Mouse (Mus musculus) lung, adult 10 weeks (tissue): ENCODE results near the gene Sestd1. TPM values are rescaled to one million over a fixed set of nuclear protein-coding genes. Genes with fewer than 3 reads are reported as not detected.

Source experiments
- polyA plus RNA-seq: library from polyadenylated mRNA; stranded (reverse); fragments of 350-450 nt; fragmentation: Illumina TruSeq; extraction: RNeasy Lipid Tissue Mini Kit (QIAGEN cat#74804); gene quantifications from one replicate; pipeline ENCODE4 v1.2.3, GENCODE M21; 2014; ENCODE audit warnings: low read depth, low replicate concordance; ENCODE audit not compliant: insufficient read depth

The Sestd1 gene
- polyA plus RNA-seq = 7.7 TPM

DNA sequence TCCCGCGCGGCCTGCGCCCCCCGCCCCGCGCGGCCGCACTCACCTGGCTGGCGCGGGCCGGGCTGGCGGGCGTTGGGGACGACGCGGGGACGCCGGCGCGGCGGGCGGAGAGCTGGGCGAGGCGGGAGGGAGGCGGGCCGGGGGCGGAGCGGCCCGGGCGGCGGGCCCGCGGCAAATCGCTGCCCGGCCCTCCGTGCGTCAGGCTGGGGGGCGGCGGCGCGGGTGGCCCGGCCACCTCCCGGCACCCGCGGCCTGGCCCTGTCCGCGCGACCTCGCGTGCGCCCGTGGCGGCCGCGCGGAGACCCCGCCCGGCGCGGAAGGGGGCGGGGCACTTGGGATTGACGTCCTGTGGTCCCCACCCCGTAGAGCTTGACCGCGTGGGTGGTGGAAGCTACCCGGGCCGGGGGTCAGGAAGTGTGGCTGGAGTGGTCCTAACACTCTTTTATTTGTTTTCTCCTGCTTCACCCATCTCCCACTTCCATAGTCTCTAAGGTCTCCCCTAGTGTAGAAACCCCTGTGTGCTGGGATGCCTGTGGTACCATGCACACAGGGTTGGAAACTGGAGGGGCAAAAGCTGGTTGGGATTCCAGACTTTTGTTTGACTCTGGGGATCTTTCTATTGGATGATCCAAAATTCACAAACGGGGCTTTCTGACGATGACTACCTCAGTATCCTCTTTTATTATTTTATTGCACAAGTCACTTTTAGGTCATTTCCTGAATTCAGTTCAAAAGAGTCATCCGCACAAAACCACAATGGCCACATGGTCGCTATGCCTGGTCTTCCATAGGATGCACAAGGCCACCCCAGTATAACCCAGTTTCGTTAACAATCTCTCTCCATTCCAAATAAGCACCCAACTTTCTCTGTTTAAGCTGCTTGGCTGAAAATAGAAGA, at the start of gene Sestd1:
Gene Sestd1, minus strand, starts transcription at position 81 of the 898 bp plus-strand sequence.

GRCm38 (mm10) chr2:77170633-77171105, 109.7 kb downstream of the Sestd1 start, which contains the start of gene Ccdc141:
Gene Ccdc141 (minus strand): TSS chr2:77170636.

Other genes starting within 250 kb of the Sestd1 start
- 7.6 TPM for gene Ccdc141, start 110.0 kb downstream of the Sestd1 start, polyA plus RNA-seq